Mouse (Mus musculus): ENCODE results near the gene Tnik. TPM values are rescaled to one million over a fixed set of nuclear protein-coding genes. Genes with fewer than 3 reads are reported as not detected.

Gene Tnik
- polyA plus RNA-seq, 1 experiment from 2014 or later = 40.1 TPM

DNA sequence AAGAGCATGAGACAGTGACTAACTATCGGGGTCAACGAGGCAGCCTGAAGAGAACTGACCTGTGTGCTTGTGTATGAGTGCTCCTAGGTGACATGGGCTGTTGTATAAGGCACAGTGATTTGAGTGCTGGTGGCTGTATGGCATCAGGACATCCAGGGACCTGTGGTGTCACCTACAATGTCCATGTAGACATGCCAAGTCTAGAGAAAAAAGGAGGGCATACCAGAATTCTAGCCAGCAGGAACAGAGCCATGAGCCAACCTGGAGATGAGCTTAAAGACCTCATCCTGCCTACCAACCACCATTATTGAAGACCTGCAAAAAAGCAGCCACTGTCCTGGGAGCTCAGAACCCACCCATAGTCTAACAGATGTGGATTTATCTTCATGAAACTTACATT, 127.2 kb downstream of the Tnik start:
- H3K36me3 ChIP-seq (ENCODE audit: control insufficient read depth, insufficient read depth, low read length) = no peaks in the 10 kb centered on the region
- ATAC-seq (ENCODE audit: low FRiP score) = no peak
- no peaks in the 10 kb centered on the region for H3K27me3 ChIP-seq (ENCODE audit: control insufficient read depth, insufficient read depth, low read length)
- WGBS = 94% methylated on average over 2 of the region's 2 CpGs
- DNase-seq (ENCODE audit: low spot score) = no peak
- no peaks in the 10 kb centered on the region for H3K4me1 ChIP-seq (replicated peaks; ENCODE audit: control insufficient read depth, insufficient read depth, low read length)
- H3K9me3 ChIP-seq (ENCODE audit: control insufficient read depth, low read length) = no peaks in the 10 kb centered on the region
- H3K4me3 ChIP-seq (ENCODE audit: low read depth, low read length) = no peak overlapping the region
- H3K4me2 ChIP-seq (replicated peaks; ENCODE audit: low read depth, low read length) = no peak overlapping the region
- no peak overlapping the region for H3K9ac ChIP-seq (ENCODE audit: low read depth, low read length)
- no peak overlapping the region for H3K27ac ChIP-seq (ENCODE audit: low read depth, low read length)

GRCm38 (mm10) chr3:28392542-28392941, 129.5 kb downstream of the Tnik start:
- no peak for ATAC-seq (ENCODE audit: low FRiP score)
- Histone ChIP-seq H3K27me3 (ENCODE audit: control insufficient read depth, insufficient read depth, low read length) (no peaks in the 10 kb centered on the region), H3K9ac (ENCODE audit: low read depth, low read length) (no peak overlapping the region), H3K4me1 (replicated peaks; ENCODE audit: control insufficient read depth, insufficient read depth, low read length) (no peaks in the 10 kb centered on the region), H3K36me3 (ENCODE audit: control insufficient read depth, insufficient read depth, low read length) (no peaks in the 10 kb centered on the region), H3K9me3 (ENCODE audit: control insufficient read depth, low read length) (no peaks in the 10 kb centered on the region), H3K4me3 (ENCODE audit: low read depth, low read length) (no peak overlapping the region), H3K4me2 (replicated peaks; ENCODE audit: low read depth, low read length) (no peak overlapping the region), H3K27ac (ENCODE audit: low read depth, low read length) (no peak overlapping the region)
- no peak for DNase-seq (ENCODE audit: low spot score)

DNA sequence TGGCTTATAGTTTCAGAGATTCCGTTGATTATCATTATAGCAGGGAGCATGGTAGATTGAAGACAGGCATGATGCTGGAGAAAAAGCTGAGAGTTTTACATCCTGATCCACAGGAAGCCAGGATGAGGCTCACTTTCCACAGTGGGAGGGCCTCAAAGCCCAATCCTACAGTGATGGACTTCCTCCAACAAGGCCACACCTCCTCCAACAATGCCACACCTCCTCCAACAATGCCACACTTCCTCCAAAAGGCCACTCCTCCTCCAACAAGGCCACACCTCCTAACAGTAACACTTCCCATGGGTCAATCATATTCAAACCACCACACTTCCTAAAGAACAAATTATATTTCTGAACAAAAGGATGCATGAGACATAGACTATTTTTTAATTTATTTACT, 135.8 kb downstream of the Tnik start:
- Histone ChIP-seq H3K27me3 (ENCODE audit: control insufficient read depth, insufficient read depth, low read length) (no peaks in the 10 kb centered on the region), H3K27ac (ENCODE audit: low read depth, low read length) (no peak overlapping the region), H3K4me1 (replicated peaks; ENCODE audit: control insufficient read depth, insufficient read depth, low read length) (no peaks in the 10 kb centered on the region), H3K9ac (ENCODE audit: low read depth, low read length) (no peak overlapping the region), H3K36me3 (ENCODE audit: control insufficient read depth, insufficient read depth, low read length) (no peaks in the 10 kb centered on the region), H3K4me2 (replicated peaks; ENCODE audit: low read depth, low read length) (no peak overlapping the region), H3K9me3 (ENCODE audit: control insufficient read depth, low read length) (no peaks in the 10 kb centered on the region), H3K4me3 (ENCODE audit: low read depth, low read length) (no peak overlapping the region)
- ATAC-seq (ENCODE audit: low FRiP score) = no peak
- WGBS = 92% methylated on average over 1 of the region's 1 CpGs
- no peak for DNase-seq (ENCODE audit: low spot score)

GRCm38 (mm10) chr3:28399593-28400216, 136.7 kb downstream of the Tnik start:
- 86% methylated on average over 9 of the region's 9 CpGs for whole genome bisulfite sequencing
- Histone ChIP-seq H3K4me2 (replicated peaks; ENCODE audit: low read depth, low read length) (no peak overlapping the region), H3K27ac (ENCODE audit: low read depth, low read length) (no peak overlapping the region), H3K9ac (ENCODE audit: low read depth, low read length) (no peak overlapping the region), H3K9me3 (ENCODE audit: control insufficient read depth, low read length) (no peaks in the 10 kb centered on the region), H3K27me3 (ENCODE audit: control insufficient read depth, insufficient read depth, low read length) (no peaks in the 10 kb centered on the region), H3K4me1 (replicated peaks; ENCODE audit: control insufficient read depth, insufficient read depth, low read length) (no peaks in the 10 kb centered on the region), H3K36me3 (ENCODE audit: control insufficient read depth, insufficient read depth, low read length) (no peaks in the 10 kb centered on the region), H3K4me3 (ENCODE audit: low read depth, low read length) (no peak overlapping the region)
- DNase-seq (ENCODE audit: low spot score) (no peak), ATAC-seq (ENCODE audit: low FRiP score) (no peak)

DNA sequence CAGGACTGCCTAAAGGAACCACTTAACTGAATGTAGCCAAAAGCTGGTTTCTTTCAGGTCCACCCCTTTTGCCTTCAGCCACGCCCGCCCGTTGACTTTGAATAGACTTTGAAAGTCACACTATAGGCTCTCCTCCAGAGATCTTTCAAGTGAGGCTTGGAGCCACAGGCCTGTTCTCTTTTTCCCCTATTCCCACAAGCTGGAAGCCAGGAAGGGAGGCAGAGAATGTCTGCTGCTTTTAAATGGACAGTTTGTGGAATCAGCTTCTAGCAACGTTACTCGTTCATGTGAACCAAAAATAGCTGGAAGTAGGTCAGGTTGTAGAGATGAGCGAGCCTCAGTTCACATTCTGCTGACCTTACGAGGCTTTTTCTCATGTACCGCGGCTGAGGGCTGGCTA, 138.3 kb downstream of the Tnik start:
- H3K4me1 ChIP-seq (replicated peaks; ENCODE audit: control insufficient read depth, insufficient read depth, low read length) = 0 out of 2 replicates have a peak, but pooled peaks cover 2% of the 10 kb centered on the region
- no peak overlapping the region for H3K4me2 ChIP-seq (replicated peaks; ENCODE audit: low read depth, low read length)
- no peak for ATAC-seq (ENCODE audit: low FRiP score)
- no peak overlapping the region for H3K4me3 ChIP-seq (ENCODE audit: low read depth, low read length)
- no peaks in the 10 kb centered on the region for H3K9me3 ChIP-seq (ENCODE audit: control insufficient read depth, low read length)
- DNase-seq (ENCODE audit: low spot score) = no peak
- H3K27me3 ChIP-seq (ENCODE audit: control insufficient read depth, insufficient read depth, low read length) = no peaks in the 10 kb centered on the region
- no peak overlapping the region for H3K9ac ChIP-seq (ENCODE audit: low read depth, low read length)
- no peak overlapping the region for H3K27ac ChIP-seq (ENCODE audit: low read depth, low read length)
- 78% methylated on average over 9 of the region's 9 CpGs for WGBS
- no peaks in the 10 kb centered on the region for H3K36me3 ChIP-seq (ENCODE audit: control insufficient read depth, insufficient read depth, low read length)

DNA sequence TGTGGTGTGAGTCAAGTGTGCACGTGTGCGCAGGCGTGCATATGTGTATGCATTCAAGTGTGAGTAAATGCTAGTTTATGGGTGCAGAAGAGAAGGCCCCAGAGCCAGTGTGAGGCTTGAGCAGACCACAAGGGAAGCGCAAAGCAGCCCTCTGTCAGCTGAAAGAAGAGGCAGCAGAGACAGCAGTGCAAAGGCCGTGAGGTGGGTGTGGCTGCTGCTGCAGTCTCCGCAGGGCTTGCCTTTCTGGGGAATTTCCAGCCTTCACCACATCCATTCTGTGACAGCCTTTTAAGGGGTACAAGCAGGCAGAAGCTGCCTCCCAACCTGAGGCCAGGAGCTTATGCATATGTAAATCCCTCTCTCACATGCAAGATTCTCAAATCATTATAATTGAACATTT, 139.2 kb downstream of the Tnik start:
- ATAC-seq (ENCODE audit: low FRiP score) (no peak), DNase-seq (ENCODE audit: low spot score) (no peak)
- Histone ChIP-seq H3K9me3 (ENCODE audit: control insufficient read depth, low read length) (no peaks in the 10 kb centered on the region), H3K27me3 (ENCODE audit: control insufficient read depth, insufficient read depth, low read length) (no peaks in the 10 kb centered on the region), H3K9ac (ENCODE audit: low read depth, low read length) (no peak overlapping the region), H3K4me1 (replicated peaks; ENCODE audit: control insufficient read depth, insufficient read depth, low read length) (0 out of 2 replicates have a peak, but pooled peaks cover 2% of the 10 kb centered on the region), H3K4me2 (replicated peaks; ENCODE audit: low read depth, low read length) (no peak overlapping the region), H3K36me3 (ENCODE audit: control insufficient read depth, insufficient read depth, low read length) (no peaks in the 10 kb centered on the region), H3K4me3 (ENCODE audit: low read depth, low read length) (no peak overlapping the region), H3K27ac (ENCODE audit: low read depth, low read length) (no peak overlapping the region)
- WGBS = 57% methylated on average over 6 of the region's 6 CpGs

DNA sequence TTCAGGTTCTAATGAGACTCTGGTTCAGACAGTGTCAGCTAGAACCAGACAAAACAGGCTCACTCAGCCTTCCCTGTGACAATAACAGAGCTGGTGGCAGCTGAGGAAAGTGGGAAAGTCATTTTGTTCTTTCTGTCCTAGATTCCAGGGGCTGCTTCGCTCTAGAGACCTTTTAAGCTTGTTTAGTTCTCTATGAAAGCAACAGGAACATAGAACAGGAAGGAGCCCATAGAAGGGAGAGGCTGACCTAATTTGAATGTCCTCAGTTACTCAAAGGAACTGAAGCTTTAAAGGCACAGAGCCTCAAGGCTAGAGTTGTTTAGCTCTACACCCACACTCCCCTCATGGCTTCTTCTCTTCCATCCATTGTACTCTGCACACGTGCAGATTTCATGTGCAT, 142.4 kb downstream of the Tnik start:
- ATAC-seq (ENCODE audit: low FRiP score) = no peak
- 0 out of 2 replicates have a peak, but pooled peaks cover 2% of the 10 kb centered on the region for H3K4me1 ChIP-seq (replicated peaks; ENCODE audit: control insufficient read depth, insufficient read depth, low read length)
- no peaks in the 10 kb centered on the region for H3K36me3 ChIP-seq (ENCODE audit: control insufficient read depth, insufficient read depth, low read length)
- H3K27me3 ChIP-seq (ENCODE audit: control insufficient read depth, insufficient read depth, low read length) = no peaks in the 10 kb centered on the region
- no peak for DNase-seq (ENCODE audit: low spot score)
- no peak overlapping the region for H3K9ac ChIP-seq (ENCODE audit: low read depth, low read length)
- H3K9me3 ChIP-seq (ENCODE audit: control insufficient read depth, low read length) = no peaks in the 10 kb centered on the region
- H3K4me3 ChIP-seq (ENCODE audit: low read depth, low read length) = no peak overlapping the region
- H3K4me2 ChIP-seq (replicated peaks; ENCODE audit: low read depth, low read length) = no peak overlapping the region
- H3K27ac ChIP-seq (ENCODE audit: low read depth, low read length) = no peak overlapping the region
- 88% methylated on average over 2 of the region's 2 CpGs for WGBS

GRCm38 (mm10) chr3:28408859-28409459, 145.9 kb downstream of the Tnik start:
- peak; percentile 47 for DNase-seq (ENCODE audit: low spot score)
- H3K4me1 ChIP-seq (replicated peaks; ENCODE audit: control insufficient read depth, insufficient read depth, low read length) = 0 out of 2 replicates have a peak, but pooled peaks cover 2% of the 10 kb centered on the region
- no peaks in the 10 kb centered on the region for H3K27me3 ChIP-seq (ENCODE audit: control insufficient read depth, insufficient read depth, low read length)
- WGBS = 48% methylated on average over 12 of the region's 12 CpGs
- peak; percentile 88 for ATAC-seq (ENCODE audit: low FRiP score)
- H3K4me2 ChIP-seq (replicated peaks; ENCODE audit: low read depth, low read length) = no peak overlapping the region
- no peak overlapping the region for H3K27ac ChIP-seq (ENCODE audit: low read depth, low read length)
- H3K9ac ChIP-seq (ENCODE audit: low read depth, low read length) = no peak overlapping the region
- H3K36me3 ChIP-seq (ENCODE audit: control insufficient read depth, insufficient read depth, low read length) = no peaks in the 10 kb centered on the region
- no peak overlapping the region for H3K4me3 ChIP-seq (ENCODE audit: low read depth, low read length)
- H3K9me3 ChIP-seq (ENCODE audit: control insufficient read depth, low read length) = no peaks in the 10 kb centered on the region

DNA sequence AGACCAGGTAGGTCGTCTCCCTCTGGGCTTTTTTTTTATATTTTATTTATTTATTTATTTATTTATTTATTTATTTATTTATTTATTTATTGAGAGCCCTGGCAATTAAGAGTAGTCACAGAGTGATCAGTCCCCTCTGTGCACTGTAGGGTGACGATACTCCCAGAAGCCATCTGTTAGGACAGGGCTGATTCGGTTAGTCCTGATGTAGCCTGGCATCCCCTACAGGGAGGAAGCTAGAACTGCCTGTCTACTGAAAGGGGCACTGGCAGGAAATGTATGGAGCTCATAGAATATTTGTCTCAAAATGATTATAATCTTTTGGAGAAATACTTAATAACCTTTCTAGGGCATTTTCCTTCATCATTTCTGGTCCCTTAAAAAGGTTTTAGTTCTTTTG, 147.3 kb downstream of the Tnik start:
- Histone ChIP-seq H3K4me2 (replicated peaks; ENCODE audit: low read depth, low read length) (no peak overlapping the region), H3K27me3 (ENCODE audit: control insufficient read depth, insufficient read depth, low read length) (no peaks in the 10 kb centered on the region), H3K9me3 (ENCODE audit: control insufficient read depth, low read length) (no peaks in the 10 kb centered on the region), H3K36me3 (ENCODE audit: control insufficient read depth, insufficient read depth, low read length) (no peaks in the 10 kb centered on the region), H3K4me3 (ENCODE audit: low read depth, low read length) (no peak overlapping the region), H3K9ac (ENCODE audit: low read depth, low read length) (no peak overlapping the region), H3K27ac (ENCODE audit: low read depth, low read length) (no peak overlapping the region), H3K4me1 (replicated peaks; ENCODE audit: control insufficient read depth, insufficient read depth, low read length) (0 out of 2 replicates have a peak, but pooled peaks cover 3% of the 10 kb centered on the region)
- ATAC-seq (ENCODE audit: low FRiP score) (peak; percentile 53; the same call in 1 of the 2 replicates), DNase-seq (ENCODE audit: low spot score) (no peak)
- 77% methylated on average over 3 of the region's 3 CpGs for WGBS
